Mouse (Mus musculus): ENCODE data around the gene Ndufv1. TPM values are rescaled to one million over a fixed set of nuclear protein-coding genes. Genes with fewer than 3 reads are reported as not detected.
"Not testable (repeated sequence)": the region's sequence is repeated elsewhere in the genome, so short reads cannot be mapped to it uniquely, and the experiment has no call there.

Ndufv1 gene
- polyA plus RNA-seq, 1 experiment = 127 TPM

GRCm38 (mm10) chr19:3988750-3989149, 23.9 kb downstream of the Ndufv1 start:
- WGBS = 90% methylated on average over 4 of the region's 4 CpGs
- Histone ChIP-seq H3K4me3 (replicated peaks; ENCODE audit: extremely low read depth, low read depth, low read length) (no peak overlapping the region), H3K4me1 (ENCODE audit: control insufficient read depth, insufficient read depth, low read length) (peaks cover 6% of the 10 kb centered on the region)
- TF ChIP-seq POLR2A (IDR thresholded peaks at IDR 0.05; ENCODE audit: borderline replicate concordance, extremely low read depth, low read depth, low read length) = no peak
- TF ChIP-seq CTCF (IDR thresholded peaks at IDR 0.05; ENCODE audit: insufficient read depth, low read length) = no peak
- no peak for DNase-seq

GRCm38 (mm10) chr19:3988066-3988465, 24.5 kb downstream of the Ndufv1 start:
- no peak overlapping the region for H3K4me3 ChIP-seq (replicated peaks; ENCODE audit: extremely low read depth, low read depth, low read length)
- DNase-seq = no peak
- WGBS = 86% methylated on average over 14 of the region's 14 CpGs

GRCm38 (mm10) chr19:3986334-3986733, 26.3 kb downstream of the Ndufv1 start, which contains the start of gene Acy3:
TSS of gene Acy3 (plus strand) at chr19:3986570.
- TF ChIP-seq CTCF (IDR thresholded peaks at IDR 0.05; ENCODE audit: insufficient read depth, low read length) (no peak), POLR2A (IDR thresholded peaks at IDR 0.05; ENCODE audit: borderline replicate concordance, extremely low read depth, low read depth, low read length) (peak; percentile 97)
- peak; percentile 75 for DNase-seq
- WGBS = 6% methylated on average over 8 of the region's 8 CpGs
- Histone ChIP-seq H3K4me3 (replicated peaks; ENCODE audit: extremely low read depth, low read depth, low read length) (peak within 1 kb of the TSS; percentile 7), H3K4me1 (ENCODE audit: control insufficient read depth, insufficient read depth, low read length) (peaks cover 6% of the 10 kb centered on the region)

More at GRCm38 (mm10) chr19:3988066-3988465, 24.5 kb downstream of the Ndufv1 start:
- no peak for TF ChIP-seq POLR2A (IDR thresholded peaks at IDR 0.05; ENCODE audit: borderline replicate concordance, extremely low read depth, low read depth, low read length)
- TF ChIP-seq CTCF (IDR thresholded peaks at IDR 0.05; ENCODE audit: insufficient read depth, low read length) = no peak
- H3K4me1 ChIP-seq (ENCODE audit: control insufficient read depth, insufficient read depth, low read length) = peaks cover 6% of the 10 kb centered on the region

- H3K4me1 ChIP-seq (ENCODE audit: control insufficient read depth, insufficient read depth, low read length) = peaks cover 6% of the 10 kb centered on the region
- H3K4me3 ChIP-seq (replicated peaks; ENCODE audit: extremely low read depth, low read depth, low read length) = no peak overlapping the region
- TF ChIP-seq POLR2A (IDR thresholded peaks at IDR 0.05; ENCODE audit: borderline replicate concordance, extremely low read depth, low read depth, low read length) (no peak), CTCF (IDR thresholded peaks at IDR 0.05; ENCODE audit: insufficient read depth, low read length) (no peak)
- no peak for DNase-seq
- WGBS = 31% methylated on average over 8 of the region's 8 CpGs
Measured at GRCm38 (mm10) chr19:3985261-3985681, 27.3 kb downstream of the Ndufv1 start.

- peaks cover 6% of the 10 kb centered on the region for H3K4me1 ChIP-seq (ENCODE audit: control insufficient read depth, insufficient read depth, low read length)
- no peak for DNase-seq
- H3K4me3 ChIP-seq (replicated peaks; ENCODE audit: extremely low read depth, low read depth, low read length) = no peak overlapping the region
- WGBS = 79% methylated on average over 9 of the region's 9 CpGs
- TF ChIP-seq CTCF (IDR thresholded peaks at IDR 0.05; ENCODE audit: insufficient read depth, low read length) = no peak
- TF ChIP-seq POLR2A (IDR thresholded peaks at IDR 0.05; ENCODE audit: borderline replicate concordance, extremely low read depth, low read depth, low read length) = no peak
Measured at GRCm38 (mm10) chr19:3983527-3984200, 28.9 kb downstream of the Ndufv1 start.

- TF ChIP-seq CTCF (IDR thresholded peaks at IDR 0.05; ENCODE audit: insufficient read depth, low read length) (no peak), POLR2A (IDR thresholded peaks at IDR 0.05; ENCODE audit: borderline replicate concordance, extremely low read depth, low read depth, low read length) (no peak)
- DNase-seq = no peak
- 78% methylated on average over 9 of the region's 9 CpGs for WGBS
- Histone ChIP-seq H3K4me1 (ENCODE audit: control insufficient read depth, insufficient read depth, low read length) (peaks cover 3% of the 10 kb centered on the region), H3K4me3 (replicated peaks; ENCODE audit: extremely low read depth, low read depth, low read length) (no peak overlapping the region)
Measured at GRCm38 (mm10) chr19:3980917-3981316, 31.7 kb downstream of the Ndufv1 start.

GRCm38 (mm10) chr19:3980309-3980708, 32.3 kb downstream of the Ndufv1 start:
- peaks cover 3% of the 10 kb centered on the region for H3K4me1 ChIP-seq (ENCODE audit: control insufficient read depth, insufficient read depth, low read length)
- no peak overlapping the region for H3K4me3 ChIP-seq (replicated peaks; ENCODE audit: extremely low read depth, low read depth, low read length)
- peak; percentile 69 for DNase-seq
- WGBS = 7% methylated on average over 4 of the region's 4 CpGs
- TF ChIP-seq POLR2A (IDR thresholded peaks at IDR 0.05; ENCODE audit: borderline replicate concordance, extremely low read depth, low read depth, low read length) (no peak), CTCF (IDR thresholded peaks at IDR 0.05; ENCODE audit: insufficient read depth, low read length) (peak; percentile 64)

- H3K4me1 ChIP-seq (ENCODE audit: control insufficient read depth, insufficient read depth, low read length) = no peaks in the 10 kb centered on the region
- 67% methylated on average over 2 of the region's 2 CpGs for WGBS
- TF ChIP-seq CTCF (IDR thresholded peaks at IDR 0.05; ENCODE audit: insufficient read depth, low read length) = no peak
- no peak for TF ChIP-seq POLR2A (IDR thresholded peaks at IDR 0.05; ENCODE audit: borderline replicate concordance, extremely low read depth, low read depth, low read length)
- H3K4me3 ChIP-seq (replicated peaks; ENCODE audit: extremely low read depth, low read depth, low read length) = no peak overlapping the region
- DNase-seq = no peak
Measured at GRCm38 (mm10) chr19:3975866-3976265, 36.7 kb downstream of the Ndufv1 start.

GRCm38 (mm10) chr19:3974608-3975007, 38.0 kb downstream of the Ndufv1 start:
- H3K4me3 ChIP-seq (replicated peaks; ENCODE audit: extremely low read depth, low read depth, low read length); H3K4me1 ChIP-seq (ENCODE audit: control insufficient read depth, insufficient read depth, low read length); DNase-seq: not testable (repeated sequence)
- 83% methylated on average over 6 of the region's 6 CpGs for WGBS

- WGBS = 38% methylated on average over 9 of the region's 9 CpGs
- no peak for DNase-seq
- TF ChIP-seq POLR2A (IDR thresholded peaks at IDR 0.05; ENCODE audit: borderline replicate concordance, extremely low read depth, low read depth, low read length) (no peak), CTCF (IDR thresholded peaks at IDR 0.05; ENCODE audit: insufficient read depth, low read length) (no peak)
- no peaks in the 10 kb centered on the region for H3K4me1 ChIP-seq (ENCODE audit: control insufficient read depth, insufficient read depth, low read length)
- no peak within 1 kb of the TSS for H3K4me3 ChIP-seq (replicated peaks; ENCODE audit: extremely low read depth, low read depth, low read length)
Measured at GRCm38 (mm10) chr19:3972229-3972628, 40.4 kb downstream of the Ndufv1 start, which contains the start of gene Aldh3b2. TSS of gene Aldh3b2 (plus strand) at chr19:3972328.
